Mouse (Mus musculus) NIH3T3 (cell line): ENCODE results near the gene Slpi.

Source experiments
- DNase-seq: peaks from one replicate; pipeline ENCODE4 v3.0.0-alpha.2; 2012; ENCODE audit warnings: low read depth

The Slpi gene

GRCm38 (mm10) chr2:164389020-164389419 is at the start of gene Slpi:
Gene Slpi, minus strand, starts transcription at chr2:164389095.
- no peak for DNase-seq

GRCm38 (mm10) chr2:164438257-164438656 is 49.4 kb upstream of the Slpi start:
- no peak for DNase-seq

GRCm38 (mm10) chr2:164437710-164438109 is 48.8 kb upstream of the Slpi start:
- no peak for DNase-seq

GRCm38 (mm10) chr2:164436961-164437360 is 48.1 kb upstream of the Slpi start:
- peak; percentile 49 for DNase-seq

- no peak for DNase-seq
These were observed 47.5 kb upstream of the Slpi start for GRCm38 (mm10) chr2:164436215-164436913.

- no peak for DNase-seq
These were observed 46.6 kb upstream of the Slpi start for GRCm38 (mm10) chr2:164435216-164436090.

- no peak for DNase-seq
These were observed 45.8 kb upstream of the Slpi start for GRCm38 (mm10) chr2:164434681-164435080.

- DNase-seq, result no peak
These were observed 44.5 kb upstream of the Slpi start for GRCm38 (mm10) chr2:164433278-164433895.

GRCm38 (mm10) chr2:164432541-164433191 is 43.8 kb upstream of the Slpi start:
- peak; percentile 91 for DNase-seq

- DNase-seq, result peak; percentile 74
These were observed 43.0 kb upstream of the Slpi start for GRCm38 (mm10) chr2:164431676-164432465.

- no peak for DNase-seq
These were observed 41.8 kb upstream of the Slpi start for GRCm38 (mm10) chr2:164430697-164431096.

- no peak for DNase-seq
These were observed 41.2 kb upstream of the Slpi start for GRCm38 (mm10) chr2:164429881-164430615.

GRCm38 (mm10) chr2:164428451-164428850 is 39.6 kb upstream of the Slpi start:
- DNase-seq, result no peak

- no peak for DNase-seq
These were observed 38.1 kb upstream of the Slpi start for GRCm38 (mm10) chr2:164426952-164427351.

GRCm38 (mm10) chr2:164426121-164426520 is 37.2 kb upstream of the Slpi start:
- no peak for DNase-seq

GRCm38 (mm10) chr2:164425401-164425800 is 36.5 kb upstream of the Slpi start:
- no peak for DNase-seq

GRCm38 (mm10) chr2:164424406-164424805 is 35.5 kb upstream of the Slpi start:
- no peak for DNase-seq

- no peak for DNase-seq
These were observed 34.6 kb upstream of the Slpi start for GRCm38 (mm10) chr2:164423464-164423863.

- no peak for DNase-seq
These were observed 33.9 kb upstream of the Slpi start for GRCm38 (mm10) chr2:164422675-164423393.

- no peak for DNase-seq
These were observed 33.1 kb upstream of the Slpi start for GRCm38 (mm10) chr2:164421979-164422378.
